Mouse (Mus musculus): ENCODE data around the gene Ap5m1.
"Not testable (repeated sequence)": the region's sequence is repeated elsewhere in the genome, so short reads cannot be mapped to it uniquely, and the experiment has no call there.

Ap5m1 gene

GRCm38 (mm10) chr14:49065529-49066273 is at the start of gene Ap5m1:
Gene Ap5m1 (plus strand): TSS chr14:49066097.
- peak; percentile 66 for DNase-seq

GRCm38 (mm10) chr14:49019765-49020164 is 46.1 kb upstream of the Ap5m1 start:
- no peak for DNase-seq

- DNase-seq, result no peak
Measured at GRCm38 (mm10) chr14:49027040-49027778, 38.7 kb upstream of the Ap5m1 start.

GRCm38 (mm10) chr14:49027779-49028368 is 38.0 kb upstream of the Ap5m1 start:
- no peak for DNase-seq

- DNase-seq, result no peak
Measured at GRCm38 (mm10) chr14:49028991-49029390, 36.9 kb upstream of the Ap5m1 start.

- no peak for DNase-seq
Measured at GRCm38 (mm10) chr14:49045610-49046009, 20.3 kb upstream of the Ap5m1 start.

GRCm38 (mm10) chr14:49049492-49049891 is 16.4 kb upstream of the Ap5m1 start:
- no peak for DNase-seq

- no peak for DNase-seq
Measured at GRCm38 (mm10) chr14:49063838-49064237, 2.1 kb upstream of the Ap5m1 start.

- peak; percentile 97 for DNase-seq
Measured at GRCm38 (mm10) chr14:49066274-49066823, 452 bp downstream of the Ap5m1 start, which contains the start of gene Exoc5. Gene Exoc5 (minus strand): TSS chr14:49066653.

GRCm38 (mm10) chr14:49072837-49073236 is 6.9 kb downstream of the Ap5m1 start:
- no peak for DNase-seq

- DNase-seq, result no peak
Measured at GRCm38 (mm10) chr14:49073896-49074295, 8.0 kb downstream of the Ap5m1 start.

- no peak for DNase-seq
Measured at GRCm38 (mm10) chr14:49074361-49074760, 8.5 kb downstream of the Ap5m1 start.

GRCm38 (mm10) chr14:49078820-49079219 is 12.9 kb downstream of the Ap5m1 start:
- DNase-seq, result no peak

- no peak for DNase-seq
Measured at GRCm38 (mm10) chr14:49086522-49086921, 20.6 kb downstream of the Ap5m1 start.

- no peak for DNase-seq
Measured at GRCm38 (mm10) chr14:49088155-49089048, 22.5 kb downstream of the Ap5m1 start.

- DNase-seq, result no peak
Measured at GRCm38 (mm10) chr14:49089461-49090058, 23.7 kb downstream of the Ap5m1 start.

GRCm38 (mm10) chr14:49090102-49090501 is 24.2 kb downstream of the Ap5m1 start:
- DNase-seq, result no peak

GRCm38 (mm10) chr14:49091277-49091676 is 25.4 kb downstream of the Ap5m1 start:
- DNase-seq, result no peak

- not testable (repeated sequence) for DNase-seq
Measured at GRCm38 (mm10) chr14:49091755-49092154, 25.9 kb downstream of the Ap5m1 start.

- DNase-seq, result peak; percentile 72
Measured at GRCm38 (mm10) chr14:49118381-49118780, 52.5 kb downstream of the Ap5m1 start.

GRCm38 (mm10) chr14:49121723-49122122 is 55.8 kb downstream of the Ap5m1 start:
- no peak for DNase-seq
